In the genomic region with DNA sequence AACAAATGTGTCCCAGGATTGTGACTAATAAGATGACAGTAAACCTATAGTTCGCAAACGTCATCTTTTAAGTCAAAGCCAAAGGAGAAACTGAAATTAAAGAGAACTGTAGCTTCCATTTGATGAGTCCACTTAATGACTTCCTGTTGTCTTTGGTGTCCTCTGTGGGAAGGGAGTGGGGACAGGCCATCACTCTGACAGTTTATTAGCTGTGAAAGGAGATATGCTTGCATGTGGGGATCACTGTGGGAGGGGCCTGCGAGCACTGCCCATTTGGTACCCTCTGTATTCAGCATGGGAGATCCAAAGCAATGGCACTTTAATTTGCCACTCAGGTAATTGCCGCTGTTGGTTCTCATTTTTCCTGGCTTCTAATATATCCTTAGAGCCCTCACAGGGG, we compare ENCODE assay signal across 12 mouse cellular contexts.
"Had no signal": no experiment of that assay in that cellular context is flagged by ENCODE, and none has a peak within 500 bp of the region (broad histone marks: within the 10 kb centered on the region; RNA-seq: fewer than 3 reads in every experiment).

No protein-coding gene starts in this region.

- DNase-seq: kidney, adult 2 months; kidney, postnatal 14 days; layer of hippocampus, adult 9-11 months; liver, embryonic 13.5 days; lung, adult 2 months; lung, postnatal 14 days; lung, postnatal 4 days; midbrain, embryonic 14.5 days; thymus, adult 18-20 months; thymus, postnatal 36 days had no signal

- H3K27me3 ChIP-seq: liver, embryonic 13.5 days had no signal

- H3K4me2 ChIP-seq: liver, embryonic 13.5 days; midbrain, embryonic 11.5 days had no signal

- H3K36me3 ChIP-seq: liver, embryonic 13.5 days had no signal

- H3K9ac ChIP-seq: liver, embryonic 13.5 days had no signal

- H3K9me3 ChIP-seq: liver, embryonic 13.5 days had no signal

- H3K4me1 ChIP-seq: liver, embryonic 13.5 days had no signal

- H3K4me3 ChIP-seq: layer of hippocampus, adult 2 months; liver, embryonic 13.5 days had no signal

- H3K27ac ChIP-seq: layer of hippocampus, adult 2 months; liver, embryonic 13.5 days had no signal
